Mouse (Mus musculus): ENCODE results near the gene Tsga10ip. TPM values are rescaled to one million over a fixed set of nuclear protein-coding genes. Genes with fewer than 3 reads are reported as not detected.

Gene Tsga10ip
- total RNA-seq, 4 experiments from 2014 or later = 0.17 TPM; not detected in 3

Other genes with a start within 250 kb of the Tsga10ip start
- 10 to 100 TPM; 23.9 to 35.0 (median 29.7) TPM for gene Pacs1, start 129.4 kb downstream of the Tsga10ip start, total RNA-seq (2022)
- gene Sf3b2, start 107.1 kb downstream of the Tsga10ip start, total RNA-seq (2022) = 100 to 1,000 TPM; 179 to 198 (median 191) TPM
- under 1 TPM; 0.09 to 0.62 (median 0.30) TPM for gene Gal3st3, start 104.2 kb downstream of the Tsga10ip start, total RNA-seq (2022)
- gene Catsper1, start 66.8 kb downstream of the Tsga10ip start, total RNA-seq (2022) = not detected
- gene Cst6, start 53.0 kb downstream of the Tsga10ip start, total RNA-seq (2022) = 10 to 100 TPM in 2 of 4 experiments, 1 to 10 TPM in 2; 1.2 to 14.6 (median 6.8) TPM
- 10 to 100 TPM; 22.2 to 26.7 (median 25.2) TPM for gene Eif1ad, start 35.8 kb downstream of the Tsga10ip start, total RNA-seq (2022)
- 100 to 1,000 TPM; 130 to 147 (median 140) TPM for gene Banf1, start 35.4 kb downstream of the Tsga10ip start, total RNA-seq (2022)
- gene Sart1, start 13.8 kb downstream of the Tsga10ip start, total RNA-seq (2022) = 100 to 1,000 TPM in 2 of 4 experiments, 10 to 100 TPM in 2; 75.2 to 101 (median 98.6) TPM
- gene Drap1, start 22.5 kb upstream of the Tsga10ip start, total RNA-seq (2022) = 100 to 1,000 TPM; 272 to 295 (median 289) TPM
- gene AI837181, start 22.6 kb upstream of the Tsga10ip start, total RNA-seq (2022) = 10 to 100 TPM; 52.2 to 59.2 (median 52.8) TPM
- gene Fosl1, start 45.0 kb upstream of the Tsga10ip start, total RNA-seq (2022) = under 1 TPM in 3 of 4 experiments, not detected in 1; 0.22 to 0.86 (median 0.56) TPM
- gene Ccdc85b, start 55.4 kb upstream of the Tsga10ip start, total RNA-seq (2022) = 10 to 100 TPM in 3 of 4 experiments, 1 to 10 TPM in 1; 8.9 to 12.4 (median 11.4) TPM
- 100 to 1,000 TPM in 2 of 4 experiments, 10 to 100 TPM in 2; 95.6 to 139 (median 110) TPM for gene Fibp, start 58.1 kb upstream of the Tsga10ip start, total RNA-seq (2022)
- 1 to 10 TPM; 1.1 to 2.2 (median 1.6) TPM for gene Ctsw, start 66.0 kb upstream of the Tsga10ip start, total RNA-seq (2022)
- gene Efemp2, start 71.4 kb upstream of the Tsga10ip start, total RNA-seq (2022) = 100 to 1,000 TPM in 2 of 4 experiments, 10 to 100 TPM in 2; 64.9 to 173 (median 105) TPM
- gene Mus81, start 85.9 kb upstream of the Tsga10ip start, total RNA-seq (2022) = 10 to 100 TPM; 25.8 to 40.4 (median 33.8) TPM
- gene Cfl1, start 87.9 kb upstream of the Tsga10ip start, total RNA-seq (2022) = 100 to 1,000 TPM; 711 to 770 (median 737) TPM
- 10 to 100 TPM in 1 of 4 experiments, 1 to 10 TPM in 3; 2.2 to 10.4 (median 5.4) TPM for gene 1700020D05Rik, start 101.3 kb upstream of the Tsga10ip start, total RNA-seq (2022)
- gene Snx32, start 108.0 kb upstream of the Tsga10ip start, total RNA-seq (2022) = 10 to 100 TPM; 13.4 to 35.0 (median 23.9) TPM
- not detected for gene Ovol1, start 158.1 kb upstream of the Tsga10ip start, total RNA-seq (2022)
- gene Ap5b1, start 165.5 kb upstream of the Tsga10ip start, total RNA-seq (2022) = 10 to 100 TPM; 10.8 to 15.7 (median 13.1) TPM
- gene Rnaseh2c, start 199.3 kb upstream of the Tsga10ip start, total RNA-seq (2022) = 100 to 1,000 TPM; 123 to 156 (median 130) TPM
- 10 to 100 TPM; 71.6 to 90.4 (median 76.6) TPM for gene Kat5, start 207.7 kb upstream of the Tsga10ip start, total RNA-seq (2022)
- 100 to 1,000 TPM in 2 of 4 experiments, 10 to 100 TPM in 2; 90.0 to 114 (median 96.4) TPM for gene Rela, start 235.0 kb upstream of the Tsga10ip start, total RNA-seq (2022)